ENCODE assay signal across 8 mouse cellular contexts in genomic region chr11:75194121-75194849, GRCm38 (mm10). TPM values are rescaled to one million over a fixed set of nuclear protein-coding genes. Genes with fewer than 3 reads are reported as not detected.
DNase-seq lines count a peak whose midpoint lies in the region; ATAC-seq and TF ChIP-seq lines count a peak whose summit lies in the region.

No protein-coding gene starts in this region.

- peak overlapping the region; percentile 90 for H3K4me2 ChIP-seq in heart, embryonic 14.5 days (ENCODE audit: low read length)
- H3K4me2 ChIP-seq in limb, embryonic 11.5 days (ENCODE audit: low read depth, severe bottlenecking), result peak overlapping the region; percentile 60
- peak overlapping the region; percentile 72 for H3K4me2 ChIP-seq in neural tube, embryonic 14.5 days (ENCODE audit: low read depth, low read length)

- ATAC-seq in heart, embryonic 14.5 days (ENCODE audit: insufficient number of reproducible peaks, insufficient read depth, low FRiP score, low read depth), result no peak
- ATAC-seq in limb, embryonic 11.5 days (ENCODE audit: insufficient number of reproducible peaks, low FRiP score, low TSS enrichment, low read depth), result no peak
- no peak for ATAC-seq in neural tube, embryonic 14.5 days (ENCODE audit: low read depth)

- WGBS in lung, adult 2 months, result under 1% methylated on average over 52 of the region's 52 CpGs
- WGBS in bone marrow, adult 2 months, result under 1% methylated on average over 52 of the region's 52 CpGs
- under 1% methylated on average over 52 of the region's 52 CpGs for WGBS in heart, embryonic 14.5 days
- under 1% methylated on average over 52 of the region's 52 CpGs for WGBS in limb, embryonic 11.5 days
- under 1% methylated on average over 52 of the region's 52 CpGs for WGBS in neural tube, embryonic 14.5 days

- no peaks in the 10 kb centered on the region for H3K36me3 ChIP-seq in heart, embryonic 14.5 days (ENCODE audit: control insufficient read depth, insufficient read depth, low read length)
- no peaks in the 10 kb centered on the region for H3K36me3 ChIP-seq in limb, embryonic 11.5 days (ENCODE audit: control insufficient read depth, insufficient read depth, low read length)
- H3K36me3 ChIP-seq in neural tube, embryonic 14.5 days (ENCODE audit: control insufficient read depth, insufficient read depth, low read length), result no peaks in the 10 kb centered on the region

- peak overlapping the region; percentile 52 for H3K4me3 ChIP-seq in lung, adult 2 months (replicated peaks; ENCODE audit: extremely low read depth, low read depth, low read length)
- peak overlapping the region; percentile 30 for H3K4me3 ChIP-seq in bone marrow, adult 2 months (replicated peaks; ENCODE audit: control insufficient read depth, low read depth, low read length)
- H3K4me3 ChIP-seq in heart, embryonic 14.5 days (ENCODE audit: control insufficient read depth in 1 of 2, insufficient read depth in 1 of 2, low read depth in 1 of 2, low read length in 2 of 2), result peak overlapping the region; percentile 63 to 67
- H3K4me3 ChIP-seq in limb, embryonic 11.5 days (ENCODE audit: low read depth, low read length), result peak overlapping the region; percentile 44
- H3K4me3 ChIP-seq in neural tube, embryonic 14.5 days (ENCODE audit: low read depth, low read length), result peak overlapping the region; percentile 53

- peak overlapping the region; percentile 77 for H3K9ac ChIP-seq in heart, embryonic 14.5 days (ENCODE audit: low read length)
- peak overlapping the region; percentile 45 for H3K9ac ChIP-seq in limb, embryonic 11.5 days (ENCODE audit: low read length)
- peak overlapping the region; percentile 58 for H3K9ac ChIP-seq in neural tube, embryonic 14.5 days (replicated peaks; ENCODE audit: low read depth, low read length)

- no peak for TF ChIP-seq CTCF in lung, adult 2 months (IDR thresholded peaks at IDR 0.05; ENCODE audit: insufficient read depth, low read length)
- no peak for TF ChIP-seq CTCF in bone marrow, adult 2 months (IDR thresholded peaks at IDR 0.05; ENCODE audit: control insufficient read depth, insufficient read depth, low read length)

- no peaks in the 10 kb centered on the region for H3K9me3 ChIP-seq in heart, embryonic 14.5 days (ENCODE audit: control insufficient read depth, low read length)
- H3K9me3 ChIP-seq in limb, embryonic 11.5 days (ENCODE audit: control insufficient read depth, low read length), result no peaks in the 10 kb centered on the region
- no peaks in the 10 kb centered on the region for H3K9me3 ChIP-seq in neural tube, embryonic 14.5 days (ENCODE audit: control insufficient read depth, low read length)

- no peak overlapping the region; the same call in 1 of the 2 replicates for H3K27ac ChIP-seq in bone marrow, adult 2 months (ENCODE audit: control insufficient read depth, insufficient read depth, low read depth, low read length, poor library complexity)
- H3K27ac ChIP-seq in heart, embryonic 14.5 days (replicated peaks in 1 of 2; ENCODE audit: control insufficient read depth in 1 of 2, insufficient read depth in 1 of 2, low read depth in 2 of 2, low read length in 2 of 2), result peak overlapping the region; percentile 40 to 91
- no peak overlapping the region for H3K27ac ChIP-seq in limb, embryonic 11.5 days (replicated peaks; ENCODE audit: low read depth, low read length)
- H3K27ac ChIP-seq in neural tube, embryonic 14.5 days (ENCODE audit: low read depth, low read length), result 0 out of 2 replicates have a peak overlapping the region, but pooled peaks have one; percentile 55

- peaks cover 4% of the 10 kb centered on the region; the same call in 1 of the 2 replicates for H3K4me1 ChIP-seq in lung, adult 2 months (ENCODE audit: control insufficient read depth, insufficient read depth, low read length)
- H3K4me1 ChIP-seq in bone marrow, adult 2 months (ENCODE audit: control insufficient read depth, insufficient read depth, low read length), result no peaks in the 10 kb centered on the region
- peaks cover 22 to 42% of the 10 kb centered on the region in 2 experiments for H3K4me1 ChIP-seq in heart, embryonic 14.5 days (ENCODE audit: control insufficient read depth in 2 of 2, insufficient read depth in 2 of 2, low read length in 2 of 2)
- H3K4me1 ChIP-seq in limb, embryonic 11.5 days (ENCODE audit: control insufficient read depth, insufficient read depth, low read length), result peaks cover 29% of the 10 kb centered on the region
- peaks cover 22% of the 10 kb centered on the region for H3K4me1 ChIP-seq in neural tube, embryonic 14.5 days (ENCODE audit: control insufficient read depth, insufficient read depth, low read length)

- peaks cover 26% of the 10 kb centered on the region for H3K27me3 ChIP-seq in heart, embryonic 14.5 days (ENCODE audit: control insufficient read depth, insufficient read depth, low read length)
- H3K27me3 ChIP-seq in limb, embryonic 11.5 days (ENCODE audit: control insufficient read depth, insufficient read depth, low read length), result peaks cover 42% of the 10 kb centered on the region
- peaks cover 26% of the 10 kb centered on the region for H3K27me3 ChIP-seq in neural tube, embryonic 14.5 days (ENCODE audit: control insufficient read depth, insufficient read depth, low read length)

- TF ChIP-seq POLR2A in lung, adult 2 months (IDR thresholded peaks at IDR 0.05; ENCODE audit: borderline replicate concordance, extremely low read depth, low read depth, low read length), result no peak
- no peak for TF ChIP-seq POLR2A in bone marrow, adult 2 months (IDR thresholded peaks at IDR 0.05; ENCODE audit: borderline replicate concordance, control insufficient read depth, low read depth, low read length)

- peak; percentile 42 for DNase-seq in lung, adult 2 months
- DNase-seq in lung, postnatal 25 days (ENCODE audit: low spot score), result no peak
- peak; percentile 68 for DNase-seq in limb, embryonic 11.5 days (ENCODE audit: low spot score)
- no peak for DNase-seq in yolk sac, embryonic 10.5 days (ENCODE audit: low spot score)
- DNase-seq in layer of hippocampus, adult 11-12 months (ENCODE audit: low spot score), result no peak

RNA-seq across cellular contexts. Expression of gene Rtn4rl1, which starts 0.7 kb away (rescaled TPM):
- 11.6 and 12.5 TPM in 2 replicates for polyA plus RNA-seq in lung, adult 2 months (2012; rRNA removed)
- 0.65 and 0.85 TPM in 2 replicates for polyA plus RNA-seq in bone marrow, adult 2 months (2011; ENCODE audit: insufficient read depth, insufficient read length, low replicate concordance, missing spikeins)
- 17.0 and 17.3 TPM in 2 replicates for polyA plus RNA-seq in heart, embryonic 14.5 days (2014; fragmentation: Nextera tagmentation; extraction: Ambion mirVana)
- 0.75 and 0.78 TPM in 2 replicates for polyA plus RNA-seq in limb, embryonic 11.5 days (2014; fragmentation: Nextera tagmentation; extraction: Ambion mirVana)
- 12.7 and 16.0 TPM in 2 replicates for polyA plus RNA-seq in neural tube, embryonic 14.5 days (2014; fragmentation: Nextera tagmentation; extraction: Ambion mirVana)

RNA-seq across cellular contexts. Expression of gene Dph1, which starts 3.2 kb away (rescaled TPM):
- polyA plus RNA-seq in lung, adult 2 months (2012; rRNA removed), result 21.0 and 25.7 TPM in 2 replicates
- 3.5 and 5.9 TPM in 2 replicates for polyA plus RNA-seq in bone marrow, adult 2 months (2011; ENCODE audit: insufficient read depth, insufficient read length, low replicate concordance, missing spikeins)
- polyA plus RNA-seq in heart, embryonic 14.5 days (2014; fragmentation: Nextera tagmentation; extraction: Ambion mirVana), result 23.1 and 23.7 TPM in 2 replicates
- 24.1 and 25.5 TPM in 2 replicates for polyA plus RNA-seq in limb, embryonic 11.5 days (2014; fragmentation: Nextera tagmentation; extraction: Ambion mirVana)
- 11.4 and 15.6 TPM in 2 replicates for polyA plus RNA-seq in neural tube, embryonic 14.5 days (2014; fragmentation: Nextera tagmentation; extraction: Ambion mirVana)

RNA-seq across cellular contexts. Expression of gene Ovca2, which starts 15.7 kb away (rescaled TPM):
- polyA plus RNA-seq in lung, adult 2 months (2012; rRNA removed), result 15.3 and 21.1 TPM in 2 replicates
- 5.6 and 20.8 TPM in 2 replicates for polyA plus RNA-seq in bone marrow, adult 2 months (2011; ENCODE audit: insufficient read depth, insufficient read length, low replicate concordance, missing spikeins)
- polyA plus RNA-seq in heart, embryonic 14.5 days (2014; fragmentation: Nextera tagmentation; extraction: Ambion mirVana), result 19.4 and 19.7 TPM in 2 replicates
- 38.2 and 39.8 TPM in 2 replicates for polyA plus RNA-seq in limb, embryonic 11.5 days (2014; fragmentation: Nextera tagmentation; extraction: Ambion mirVana)
- polyA plus RNA-seq in neural tube, embryonic 14.5 days (2014; fragmentation: Nextera tagmentation; extraction: Ambion mirVana), result 15.3 and 20.7 TPM in 2 replicates

RNA-seq across cellular contexts. Expression of gene Hic1, which starts 25.0 kb away (rescaled TPM):
- polyA plus RNA-seq in lung, adult 2 months (2012; rRNA removed), result 21.4 and 33.8 TPM in 2 replicates
- polyA plus RNA-seq in bone marrow, adult 2 months (2011; ENCODE audit: insufficient read depth, insufficient read length, low replicate concordance, missing spikeins), result 0.36 TPM in 1 of 2 replicates, not detected in the other
- polyA plus RNA-seq in heart, embryonic 14.5 days (2014; fragmentation: Nextera tagmentation; extraction: Ambion mirVana), result 6.4 and 6.8 TPM in 2 replicates
- 4.1 and 4.5 TPM in 2 replicates for polyA plus RNA-seq in limb, embryonic 11.5 days (2014; fragmentation: Nextera tagmentation; extraction: Ambion mirVana)
- 0.33 and 2.6 TPM in 2 replicates for polyA plus RNA-seq in neural tube, embryonic 14.5 days (2014; fragmentation: Nextera tagmentation; extraction: Ambion mirVana)

Comparison
In these comparisons a context has a peak if more than half of its experiments do, and no peak if none do; other contexts are left out.
1. DNase-seq: peak in lung, adult 2 months (single experiment) and limb, embryonic 11.5 days (single experiment); none in lung, postnatal 25 days (single experiment), yolk sac, embryonic 10.5 days (single experiment) and layer of hippocampus, adult 11-12 months (single experiment).
2. H3K27ac ChIP-seq: peak in heart, embryonic 14.5 days (2 of 2) and neural tube, embryonic 14.5 days (single experiment); none in bone marrow, adult 2 months (single experiment) and limb, embryonic 11.5 days (single experiment).
3. Peak in every context shown above with its lines, with median percentiles within 50 percentile points of each other: H3K4me3 ChIP-seq, H3K4me2 ChIP-seq and H3K9ac ChIP-seq.